Mouse (Mus musculus) ovary, postnatal 36 days (tissue): Measurements from ENCODE around the gene Zswim1.
"Not testable (repeated sequence)": the region's sequence is repeated elsewhere in the genome, so short reads cannot be mapped to it uniquely, and the experiment has no call there.

Source experiments
- DNase-seq: peaks from one replicate; pipeline ENCODE4 v3.0.0; 2022; ENCODE audit warnings: low spot score, mixed read lengths

Zswim1 gene

DNA sequence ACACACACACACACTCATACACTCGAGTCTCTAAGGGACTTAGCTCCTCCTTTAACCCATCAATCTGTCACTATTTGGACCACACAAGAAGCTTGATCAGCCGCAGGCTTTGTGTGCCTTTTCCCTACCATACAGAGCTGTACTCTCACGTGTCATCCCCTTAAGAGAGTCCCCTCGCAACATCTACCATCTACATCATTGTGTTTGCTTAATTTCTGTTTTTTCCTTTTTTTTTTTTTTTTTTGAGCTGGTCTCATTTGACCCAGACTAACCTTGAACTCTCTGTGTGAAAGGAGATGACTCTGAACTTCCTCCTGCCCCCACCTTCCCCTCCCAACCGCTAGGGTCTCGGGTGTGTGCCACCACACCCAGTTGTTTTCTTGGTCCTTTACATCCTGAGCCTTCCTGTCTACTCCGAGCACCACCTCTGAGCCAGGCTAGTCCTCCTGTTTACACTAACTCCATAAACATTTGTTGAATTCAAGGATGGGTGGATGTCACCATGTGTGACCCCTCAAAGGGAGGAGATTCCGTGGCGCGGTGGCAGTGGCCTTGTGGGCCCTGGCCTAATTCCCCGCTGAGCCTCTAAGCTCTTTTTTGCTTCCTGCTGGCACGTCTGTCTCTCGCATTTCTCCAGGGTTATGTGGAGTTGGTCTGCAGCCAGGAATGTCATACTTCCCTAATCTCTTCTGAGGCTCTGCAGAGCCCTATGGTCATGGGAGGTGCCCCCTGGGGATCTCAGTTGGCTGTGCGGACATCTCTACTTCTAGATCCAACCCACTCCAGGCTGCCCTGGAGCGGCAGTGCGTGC, 44.5 kb downstream of the Zswim1 start:
- DNase-seq: no peak

DNA sequence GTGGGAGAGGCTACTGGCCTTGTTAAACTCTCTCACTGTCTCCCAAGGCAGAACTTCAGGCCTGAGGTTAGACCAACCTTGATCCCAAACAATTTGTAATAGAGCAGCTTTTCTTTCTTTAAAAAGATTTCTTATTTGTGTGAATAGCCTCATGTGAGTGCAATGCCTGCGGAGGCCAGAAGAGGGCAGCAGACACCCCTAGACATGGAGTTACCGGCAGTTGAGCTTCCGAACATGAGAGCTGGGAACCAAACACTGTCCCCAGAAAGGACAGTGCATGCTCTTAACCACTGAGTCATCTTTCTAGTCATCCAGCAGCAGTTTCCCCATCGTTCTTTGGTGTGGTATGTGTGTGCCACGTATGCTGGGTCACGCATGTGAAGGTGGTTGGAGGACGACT, 45.1 kb downstream of the Zswim1 start:
- DNase-seq: no peak

DNA sequence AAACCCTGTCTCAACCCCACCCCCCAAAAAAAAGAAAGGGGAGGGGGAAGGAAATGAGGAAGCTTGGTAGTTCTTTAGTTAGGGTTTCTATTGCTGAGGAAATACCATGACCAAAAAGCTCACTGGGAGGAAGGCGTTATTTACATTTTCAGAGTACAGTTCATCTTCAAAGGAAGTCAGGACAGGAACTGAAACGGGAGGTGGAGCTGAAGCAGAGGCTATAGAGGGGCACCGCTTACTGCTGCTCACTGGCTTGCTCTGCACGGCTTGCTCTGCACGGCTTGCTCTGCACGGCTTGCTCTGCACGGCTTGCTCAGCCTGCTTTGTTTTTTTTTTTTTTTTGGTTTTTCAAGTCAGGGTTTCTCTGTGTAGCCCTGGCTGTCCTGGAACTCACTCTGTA, 46.0 kb downstream of the Zswim1 start:
- no peak for DNase-seq

DNA sequence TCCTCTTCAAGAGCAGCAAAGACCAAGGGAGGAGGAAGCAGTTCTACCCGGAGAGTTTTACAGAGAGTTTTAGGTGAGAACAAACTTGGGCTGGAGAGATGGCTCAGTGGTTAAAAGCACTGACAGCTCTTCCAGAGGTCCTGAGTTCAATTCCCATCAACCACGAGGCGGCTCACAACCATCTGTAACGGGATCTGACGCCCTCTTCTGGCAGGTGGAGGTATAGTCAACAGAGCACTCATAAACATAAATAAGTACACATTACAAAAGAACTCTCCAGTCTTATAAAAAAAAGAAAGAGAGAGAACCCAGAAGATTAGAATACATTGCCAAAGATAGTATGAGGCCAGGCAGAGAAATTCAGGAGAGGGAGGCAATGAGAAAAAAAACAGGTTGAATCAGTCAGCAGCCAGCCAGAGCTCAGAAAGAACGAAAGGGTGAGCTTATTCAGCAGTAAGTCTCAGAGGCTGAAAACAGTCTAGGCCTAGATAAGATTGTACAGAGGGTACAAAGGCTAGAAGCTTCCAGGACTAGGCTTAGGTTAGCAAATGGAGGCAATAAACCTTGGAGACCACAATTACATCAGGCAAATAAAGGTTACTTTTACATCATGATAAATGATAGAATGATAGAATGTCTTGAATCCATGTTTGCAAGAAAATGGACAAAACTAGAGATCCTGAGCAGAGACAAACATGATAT, 49.3 kb downstream of the Zswim1 start:
- no peak for DNase-seq

DNA sequence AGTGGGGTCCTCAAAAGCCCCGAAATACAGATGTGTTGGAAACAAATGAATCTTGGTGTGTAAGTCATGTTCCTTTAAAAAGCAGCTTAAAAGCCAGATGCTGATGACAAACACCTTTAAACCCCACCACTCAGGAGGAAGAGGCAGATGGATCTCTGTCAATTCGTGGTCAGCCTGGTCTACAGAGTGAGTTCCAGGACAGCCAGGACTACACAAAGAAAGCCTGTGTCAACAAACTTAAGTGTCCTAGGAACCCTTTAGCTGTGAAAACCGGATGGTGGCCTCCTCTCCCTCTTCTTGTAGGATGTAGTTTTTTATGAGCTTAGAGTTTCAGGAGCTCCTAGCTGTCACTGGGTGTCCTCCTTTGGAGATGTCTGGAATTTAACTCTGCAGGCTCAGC, 51.1 kb downstream of the Zswim1 start:
- DNase-seq: no peak

DNA sequence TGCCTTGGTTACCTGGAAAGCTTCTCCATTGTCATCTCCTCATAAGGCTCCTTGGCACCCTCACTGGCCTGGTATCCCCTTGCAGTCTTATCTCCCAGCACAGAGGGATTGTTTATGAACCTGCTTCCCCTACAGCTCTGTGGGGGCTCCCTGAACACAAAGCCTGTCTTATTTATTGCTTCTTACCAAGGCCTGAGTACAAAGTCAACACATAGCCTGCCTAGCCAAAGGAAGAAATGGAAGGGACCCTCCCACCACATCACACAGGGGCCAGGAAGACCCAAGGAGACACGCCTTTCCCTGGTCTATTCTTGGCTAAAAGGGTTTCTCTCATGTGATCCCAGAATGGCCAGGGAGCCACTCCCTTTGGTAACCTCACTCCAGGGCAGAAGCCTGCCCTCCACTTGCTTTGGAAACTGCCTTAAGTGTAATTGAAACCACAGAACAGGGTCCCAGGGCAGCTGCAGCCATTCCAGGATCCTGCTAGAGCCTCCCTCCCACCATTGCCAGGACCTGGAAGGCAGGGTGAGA, 51.8 kb downstream of the Zswim1 start:
- DNase-seq: no peak

DNA sequence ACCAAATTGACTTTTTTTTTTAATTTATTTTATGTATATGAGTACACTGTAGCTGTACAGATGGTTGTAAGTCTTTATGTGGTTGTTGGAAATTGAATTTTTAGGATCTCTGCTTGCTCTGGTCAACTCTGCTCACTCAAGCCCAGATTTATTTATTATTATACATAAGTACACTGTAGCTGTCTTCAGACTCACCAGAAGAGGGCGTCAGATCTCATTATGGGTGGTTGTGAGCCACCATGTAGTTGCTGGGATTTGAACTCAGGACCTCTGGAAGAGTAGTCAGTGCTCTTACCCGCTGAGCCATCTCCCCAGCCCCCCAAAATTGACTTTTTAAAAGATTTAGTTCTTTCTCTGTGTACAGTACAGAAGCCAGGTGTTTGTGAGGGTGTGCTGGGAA, 53.2 kb downstream of the Zswim1 start:
- DNase-seq: not testable (repeated sequence)
